Mouse (Mus musculus) A20 (cell line): Measurements from ENCODE around the gene Gm4631.
"Not testable (repeated sequence)": the region's sequence is repeated elsewhere in the genome, so short reads cannot be mapped to it uniquely, and the experiment has no call there.

ENCODE experiments used
- DNase-seq: peaks from one replicate; pipeline ENCODE4 v3.0.0-alpha.2; 2011; ENCODE audit warnings: low read depth, low spot score

Gene Gm4631

DNA sequence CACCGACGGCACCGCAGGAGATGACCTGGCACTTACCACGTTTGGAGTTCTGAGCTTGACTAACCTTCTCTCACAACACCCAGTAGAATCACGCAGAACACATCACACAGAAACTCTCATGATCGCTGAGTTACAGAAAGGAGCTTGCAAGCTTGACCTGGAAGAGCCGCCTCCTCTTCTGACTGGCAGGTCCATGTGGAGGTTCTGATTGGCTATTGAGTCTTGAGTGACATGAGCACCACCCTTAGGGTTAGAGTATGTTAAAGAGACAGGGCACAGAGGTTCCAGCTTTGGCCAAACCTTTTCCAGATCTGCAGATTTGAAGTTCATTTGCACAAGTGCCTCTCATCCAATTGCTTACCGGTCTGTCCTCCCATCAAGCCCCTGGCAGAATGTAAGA, at the start of gene Gm4631:
Gene Gm4631 (minus strand): TSS at position 101 of the 400 bp plus-strand sequence.
- not testable (repeated sequence) for DNase-seq

DNA sequence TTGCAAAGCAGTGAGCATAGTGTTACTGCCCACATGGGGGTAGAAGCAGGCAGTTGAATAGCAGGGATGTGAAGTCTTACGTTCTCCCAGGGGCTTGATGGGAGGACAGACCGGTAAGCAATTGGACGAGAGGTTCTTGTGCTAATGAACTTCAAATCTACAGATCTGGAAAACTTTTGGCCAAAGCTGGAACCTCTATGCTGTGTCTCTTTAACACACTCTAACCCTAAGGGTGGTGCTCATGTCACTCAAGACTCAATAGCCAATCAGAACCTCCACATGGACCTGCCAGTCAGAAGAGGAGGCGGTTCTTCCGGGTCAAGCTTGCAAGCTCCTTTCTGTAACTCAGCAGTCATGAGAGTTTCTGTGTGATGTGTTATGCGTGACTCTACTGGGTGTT, 34.1 kb upstream of the Gm4631 start, which contains the start of gene Zfp968:
Gene Zfp968 (plus strand): TSS at position 301 of the 400 bp plus-strand sequence.
- DNase-seq: not testable (repeated sequence)

GRCm38 (mm10) chr2:175274825-175275224, 63.2 kb downstream of the Gm4631 start, which contains the start of gene Gm14440:
TSS of gene Gm14440 (plus strand) at chr2:175275125.
- not testable (repeated sequence) for DNase-seq
